Mouse (Mus musculus) embryo, embryonic 10.5 days (tissue): ENCODE data around the gene Tbc1d30.

Experiments
- DNase-seq: peaks from one replicate; pipeline ENCODE4 v3.0.0-alpha.2; 2015; ENCODE audit warnings: low spot score

Tbc1d30 gene

GRCm38 (mm10) chr10:121351066-121351581, at the start of gene Tbc1d30:
Gene Tbc1d30, minus strand, starts transcription at chr10:121351278.
- peak; percentile 65 for DNase-seq

GRCm38 (mm10) chr10:121398599-121398998, 47.5 kb upstream of the Tbc1d30 start:
- no peak for DNase-seq

GRCm38 (mm10) chr10:121395542-121396176, 44.6 kb upstream of the Tbc1d30 start:
- no peak for DNase-seq

- no peak for DNase-seq
These were observed 43.8 kb upstream of the Tbc1d30 start for GRCm38 (mm10) chr10:121394789-121395325.

- no peak for DNase-seq
These were observed 43.2 kb upstream of the Tbc1d30 start for GRCm38 (mm10) chr10:121394270-121394669.

GRCm38 (mm10) chr10:121391901-121392300, 40.8 kb upstream of the Tbc1d30 start:
- DNase-seq, result no peak

- no peak for DNase-seq
These were observed 39.5 kb upstream of the Tbc1d30 start for GRCm38 (mm10) chr10:121390602-121391001.

GRCm38 (mm10) chr10:121386347-121386746, 35.3 kb upstream of the Tbc1d30 start:
- DNase-seq, result peak; percentile 27

- DNase-seq, result no peak
These were observed 34.6 kb upstream of the Tbc1d30 start for GRCm38 (mm10) chr10:121385695-121386094.

GRCm38 (mm10) chr10:121384710-121385109, 33.6 kb upstream of the Tbc1d30 start:
- DNase-seq, result no peak

GRCm38 (mm10) chr10:121381280-121381679, 30.2 kb upstream of the Tbc1d30 start:
- DNase-seq, result no peak

GRCm38 (mm10) chr10:121379387-121379786, 28.3 kb upstream of the Tbc1d30 start:
- no peak for DNase-seq

- no peak for DNase-seq
These were observed 25.6 kb upstream of the Tbc1d30 start for GRCm38 (mm10) chr10:121376530-121377271.

GRCm38 (mm10) chr10:121375649-121376493, 24.8 kb upstream of the Tbc1d30 start:
- DNase-seq, result no peak

- no peak for DNase-seq
These were observed 23.9 kb upstream of the Tbc1d30 start for GRCm38 (mm10) chr10:121374693-121375620.

GRCm38 (mm10) chr10:121374013-121374412, 22.9 kb upstream of the Tbc1d30 start:
- peak; percentile 19 for DNase-seq

- DNase-seq, result no peak
These were observed 19.7 kb upstream of the Tbc1d30 start for GRCm38 (mm10) chr10:121370777-121371176.

- no peak for DNase-seq
These were observed 17.8 kb upstream of the Tbc1d30 start for GRCm38 (mm10) chr10:121368783-121369465.

- no peak for DNase-seq
These were observed 16.7 kb upstream of the Tbc1d30 start for GRCm38 (mm10) chr10:121367780-121368179.

- no peak for DNase-seq
These were observed 16.2 kb upstream of the Tbc1d30 start for GRCm38 (mm10) chr10:121367271-121367670.
